20 mouse cellular contexts compared by ENCODE assay signal in the genomic region with DNA sequence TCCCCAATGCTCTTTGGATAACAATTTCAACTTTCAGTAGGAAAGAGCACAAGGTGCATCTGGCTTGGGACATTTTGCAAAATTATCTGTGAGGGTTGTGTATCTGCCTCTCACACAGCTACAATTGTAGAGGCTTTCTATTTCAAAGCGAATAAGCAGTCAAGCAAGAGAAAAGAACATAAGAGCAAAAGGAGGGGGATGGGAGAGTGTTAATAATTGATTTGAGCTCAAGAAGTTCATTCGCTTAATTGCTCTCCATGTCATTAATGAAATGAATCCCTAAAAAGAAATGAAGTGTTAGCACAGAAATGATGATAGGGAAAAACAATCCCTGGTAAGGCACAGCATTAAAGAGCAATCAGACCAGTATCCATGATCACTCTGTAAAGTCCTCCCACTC.
DNase-seq lines count a peak whose midpoint lies in the region; ATAC-seq and TF ChIP-seq lines count a peak whose summit lies in the region.
"Had no signal": no experiment of that assay in that cellular context is flagged by ENCODE, and none has a peak within 500 bp of the region (broad histone marks: within the 10 kb centered on the region; RNA-seq: fewer than 3 reads in every experiment).

No protein-coding gene starts in this region.

- H3K4me3 ChIP-seq in hindbrain, embryonic 13.5 days: no peak overlapping the region
- H3K4me3 ChIP-seq in hindbrain, embryonic 11.5 days (ENCODE audit: low read depth, low read length): no peak overlapping the region
- H3K4me3 ChIP-seq in midbrain, embryonic 14.5 days (replicated peaks; ENCODE audit: low read depth, low read length): no peak overlapping the region
- no peak overlapping the region for H3K4me3 ChIP-seq in midbrain, embryonic 10.5 days
- H3K4me3 ChIP-seq: embryonic facial prominence, embryonic 13.5 days; forebrain, embryonic 12.5 days; gastrocnemius, adult 2 months; heart, embryonic 13.5 days had no signal

- no peaks in the 10 kb centered on the region for H3K27me3 ChIP-seq in hindbrain, embryonic 13.5 days
- no peaks in the 10 kb centered on the region for H3K27me3 ChIP-seq in hindbrain, embryonic 11.5 days (ENCODE audit: control insufficient read depth, insufficient read depth, low read length)
- H3K27me3 ChIP-seq in midbrain, embryonic 14.5 days (ENCODE audit: control insufficient read depth, insufficient read depth, low read length): no peaks in the 10 kb centered on the region
- H3K27me3 ChIP-seq in midbrain, embryonic 10.5 days (ENCODE audit: low read depth, poor library complexity, severe bottlenecking): no peaks in the 10 kb centered on the region
- H3K27me3 ChIP-seq: CH12.LX; embryonic facial prominence, embryonic 13.5 days; forebrain, embryonic 12.5 days; heart, embryonic 13.5 days had no signal

- no peak for TF ChIP-seq CTCF in brain, embryonic 14.5 days (IDR thresholded peaks at IDR 0.05; ENCODE audit: borderline replicate concordance, extremely low read depth, insufficient read depth, insufficient read length)

- no peaks in the 10 kb centered on the region for H3K9me3 ChIP-seq in hindbrain, embryonic 13.5 days
- H3K9me3 ChIP-seq in hindbrain, embryonic 11.5 days (ENCODE audit: control insufficient read depth, low read length): no peaks in the 10 kb centered on the region
- H3K9me3 ChIP-seq in midbrain, embryonic 14.5 days (ENCODE audit: control insufficient read depth, low read length): no peaks in the 10 kb centered on the region
- H3K9me3 ChIP-seq in midbrain, embryonic 10.5 days (replicated peaks): no peaks in the 10 kb centered on the region
- H3K9me3 ChIP-seq: embryonic facial prominence, embryonic 13.5 days; forebrain, embryonic 12.5 days; heart, embryonic 13.5 days had no signal

- no peak overlapping the region for H3K4me2 ChIP-seq in hindbrain, embryonic 13.5 days
- no peak overlapping the region for H3K4me2 ChIP-seq in hindbrain, embryonic 11.5 days (replicated peaks; ENCODE audit: low read depth, low read length)
- H3K4me2 ChIP-seq in midbrain, embryonic 14.5 days (ENCODE audit: low read length): no peak overlapping the region
- H3K4me2 ChIP-seq: embryonic facial prominence, embryonic 13.5 days; forebrain, embryonic 12.5 days; heart, embryonic 13.5 days had no signal

- H3K36me3 ChIP-seq in hindbrain, embryonic 13.5 days: no peaks in the 10 kb centered on the region
- no peaks in the 10 kb centered on the region for H3K36me3 ChIP-seq in hindbrain, embryonic 11.5 days (ENCODE audit: control insufficient read depth, insufficient read depth, low read length)
- no peaks in the 10 kb centered on the region for H3K36me3 ChIP-seq in midbrain, embryonic 14.5 days (ENCODE audit: control insufficient read depth, insufficient read depth, low read length)
- no peaks in the 10 kb centered on the region for H3K36me3 ChIP-seq in midbrain, embryonic 10.5 days
- H3K36me3 ChIP-seq: embryonic facial prominence, embryonic 13.5 days; forebrain, embryonic 12.5 days; heart, embryonic 13.5 days had no signal

- TF ChIP-seq POLR2A in brain, embryonic 14.5 days (IDR thresholded peaks at IDR 0.05; ENCODE audit: borderline replicate concordance, extremely low read depth, insufficient read depth, insufficient read length, poor library complexity, severe bottlenecking): no peak

- no peak for DNase-seq in hindbrain, embryonic 11.5 days (ENCODE audit: low spot score)
- DNase-seq in midbrain, embryonic 14.5 days: peak; percentile 29
- no peak for DNase-seq in midbrain, embryonic 10.5 days (ENCODE audit: low spot score)
- DNase-seq in brain, embryonic 14.5 days (ENCODE audit: low read depth): peak; percentile 51
- peak; percentile 24 for DNase-seq in retina, postnatal 1 day
- DNase-seq: adrenal gland, postnatal 14 days; cerebellum, adult 18-20 months; cerebellum, adult 9-11 months; cerebellum, postnatal 36 days; gastrocnemius, adult 2 months; gastrocnemius, postnatal 25 days; heart, postnatal 4 days had no signal

- no peak for ATAC-seq in hindbrain, embryonic 13.5 days (ENCODE audit: low FRiP score)
- ATAC-seq in hindbrain, embryonic 11.5 days (ENCODE audit: low FRiP score): no peak
- ATAC-seq in midbrain, embryonic 14.5 days (ENCODE audit: low FRiP score, low TSS enrichment): no peak
- ATAC-seq: activated CD4-positive, CD25-positive, alpha-beta regulatory T cell, adult 4 months; hindbrain, embryonic 16.5 days; Patski had no signal

- no peak overlapping the region for H3K9ac ChIP-seq in hindbrain, embryonic 13.5 days
- H3K9ac ChIP-seq in hindbrain, embryonic 11.5 days (ENCODE audit: low read depth, low read length): no peak overlapping the region
- H3K9ac ChIP-seq in midbrain, embryonic 14.5 days (replicated peaks; ENCODE audit: low read length): no peak overlapping the region
- H3K9ac ChIP-seq: embryonic facial prominence, embryonic 13.5 days; forebrain, embryonic 12.5 days; heart, embryonic 13.5 days had no signal

- WGBS in hindbrain, embryonic 13.5 days: 62% methylated on average over 2 of the region's 2 CpGs
- 68% methylated on average over 2 of the region's 2 CpGs for WGBS in hindbrain, embryonic 11.5 days
- WGBS in midbrain, embryonic 14.5 days: 75% methylated on average over 2 of the region's 2 CpGs
- WGBS in midbrain, embryonic 10.5 days: 78% methylated on average over 2 of the region's 2 CpGs

- peak overlapping the region; percentile 46; the same call in 1 of the 2 replicates for H3K27ac ChIP-seq in hindbrain, embryonic 13.5 days
- no peak overlapping the region for H3K27ac ChIP-seq in hindbrain, embryonic 11.5 days (ENCODE audit: low read depth, low read length)
- no peak overlapping the region for H3K27ac ChIP-seq in midbrain, embryonic 14.5 days (replicated peaks; ENCODE audit: low read depth, low read length)
- no peak overlapping the region for H3K27ac ChIP-seq in midbrain, embryonic 10.5 days (replicated peaks)
- H3K27ac ChIP-seq: embryonic facial prominence, embryonic 13.5 days; forebrain, embryonic 12.5 days; gastrocnemius, adult 2 months; heart, embryonic 13.5 days had no signal

- H3K4me1 ChIP-seq in hindbrain, embryonic 13.5 days (replicated peaks): no peaks in the 10 kb centered on the region
- H3K4me1 ChIP-seq in hindbrain, embryonic 11.5 days (replicated peaks; ENCODE audit: control insufficient read depth, insufficient read depth, low read length): no peaks in the 10 kb centered on the region
- H3K4me1 ChIP-seq in midbrain, embryonic 14.5 days (ENCODE audit: control insufficient read depth, insufficient read depth, low read length): no peaks in the 10 kb centered on the region
- H3K4me1 ChIP-seq in midbrain, embryonic 10.5 days: no peaks in the 10 kb centered on the region
- H3K4me1 ChIP-seq: embryonic facial prominence, embryonic 13.5 days; forebrain, embryonic 12.5 days; heart, embryonic 13.5 days had no signal

Comparison
In these comparisons a context has a peak if more than half of its experiments do, and no peak if none do; other contexts are left out.
1. DNase-seq: peak in midbrain, embryonic 14.5 days (single experiment), brain, embryonic 14.5 days (single experiment) and retina, postnatal 1 day (single experiment); none in hindbrain, embryonic 11.5 days (single experiment) and midbrain, embryonic 10.5 days (single experiment).